Mouse (Mus musculus) liver, embryonic 18 days (tissue): ENCODE data around the gene Gm17577. TPM values are rescaled to one million over a fixed set of nuclear protein-coding genes. Genes with fewer than 3 reads are reported as not detected.

ENCODE experiments used
- polyA plus RNA-seq: library from polyadenylated mRNA; depleted of rRNA; stranded (reverse); fragments of >200 nt; gene quantifications from 2 replicates; pipeline ENCODE4 v1.2.3, GENCODE M21; 2012; rRNA removed

The Gm17577 gene
- polyA plus RNA-seq, result not detected in 2 replicates

GRCm38 (mm10) chrX:123246807-123247206 is at the start of gene Gm17577:
TSS of gene Gm17577 (minus strand) at chrX:123246907.

DNA sequence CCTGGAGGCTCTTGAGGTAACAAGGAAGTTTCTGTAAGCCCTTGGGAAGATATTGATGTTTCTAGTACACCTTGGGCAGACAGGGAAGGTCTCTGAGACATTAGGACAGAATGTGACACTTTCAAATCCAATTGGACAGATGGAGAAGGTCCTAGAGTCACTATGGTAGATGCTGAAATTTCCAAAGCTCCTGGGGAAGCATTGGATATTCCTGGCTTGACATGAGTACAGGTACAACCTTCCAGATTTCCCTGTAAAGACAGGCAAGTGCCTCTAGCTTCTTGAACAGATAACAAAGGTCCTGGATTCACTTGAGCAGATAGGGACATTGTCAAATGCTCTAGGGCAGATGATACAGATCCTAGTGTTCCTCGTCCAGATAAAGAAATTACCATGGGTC is 24.3 kb downstream of the Gm17577 start, which contains the start of gene Srsx:
Gene Srsx, minus strand, starts transcription at position 101 of the 400 bp plus-strand sequence.

Other genes with a start within 250 kb of the Gm17577 start
- gene Gm17521, start 217.2 kb downstream of the Gm17577 start, polyA plus RNA-seq, result not detected in 2 replicates
- gene Cldn34c1, start 143.4 kb downstream of the Gm17577 start, polyA plus RNA-seq, result 1.6 and 1.7 TPM in 2 replicates
- gene Srsx, start 24.4 kb downstream of the Gm17577 start, polyA plus RNA-seq, result not detected in 2 replicates